Mouse (Mus musculus) monocyte, adult 5-6 weeks (primary cell): ENCODE results near the gene Wwox. TPM values are rescaled to one million over a fixed set of nuclear protein-coding genes. Genes with fewer than 3 reads are reported as not detected.

Experiments used
- ATAC-seq: fragments of 153-309, 156-312 bp; replicated peaks from 2 replicates; pipeline ENCODE4 v1.8.0; 2017; ENCODE audit warnings: mild to moderate bottlenecking; ENCODE audit not compliant: low TSS enrichment, insufficient number of reproducible peaks, severe bottlenecking, poor library complexity, low FRiP score
- total RNA-seq: library from RNA; stranded (forward); fragments of 200-1000, 200-491, 200-594 nt; gene quantifications from 3 replicates; pipeline ENCODE4 v1.2.3, GENCODE M21; 2017

The Wwox gene
- total RNA-seq, 1 experiment from 2014 or later, result 4.3 TPM

- no peak for ATAC-seq
These were observed 625.2 kb downstream of the Wwox start for GRCm38 (mm10) chr8:115064691-115065090.

GRCm38 (mm10) chr8:115065386-115065785 lies 625.9 kb downstream of the Wwox start:
- ATAC-seq, result no peak

- no peak for ATAC-seq
These were observed 627.1 kb downstream of the Wwox start for GRCm38 (mm10) chr8:115066550-115067058.

DNA sequence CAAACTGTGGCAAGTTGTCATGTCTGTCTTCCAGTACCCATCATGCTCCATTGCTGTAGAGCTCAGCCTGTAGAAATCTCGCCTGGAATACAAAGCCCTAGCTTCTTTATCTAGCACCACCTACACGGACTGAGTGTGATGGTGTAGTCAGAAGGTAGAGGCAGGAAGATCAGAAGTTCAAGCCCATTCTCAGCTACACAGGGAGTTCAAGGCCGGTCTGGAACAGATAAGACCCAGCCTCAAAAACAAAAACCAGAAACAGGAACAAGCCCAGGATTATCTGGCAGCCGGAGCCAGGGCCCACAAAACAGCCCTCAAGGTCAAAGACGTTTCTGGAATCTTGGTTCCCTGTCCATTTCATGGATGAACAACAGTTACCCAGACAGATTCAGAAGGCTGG lies 629.3 kb downstream of the Wwox start:
- no peak for ATAC-seq

DNA sequence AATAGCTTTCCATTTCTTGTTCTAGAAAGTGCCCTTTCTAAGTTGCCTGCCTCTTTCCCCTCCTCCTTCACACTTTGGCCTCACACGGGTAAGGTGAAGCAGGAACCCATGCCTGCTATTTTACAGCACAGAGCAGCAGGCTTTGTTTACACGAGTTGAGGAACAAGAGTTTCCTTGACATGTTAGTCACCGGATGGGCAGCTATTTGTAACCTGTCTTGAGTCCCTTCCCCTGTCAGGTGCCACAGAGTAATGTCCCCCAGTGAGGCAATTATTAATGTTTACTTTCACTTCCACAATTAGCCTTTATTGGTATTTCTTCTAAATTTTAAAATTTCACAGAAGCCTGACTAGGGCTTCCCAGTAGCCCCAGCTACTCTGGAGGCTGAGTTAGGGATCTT lies 630.8 kb downstream of the Wwox start:
- ATAC-seq, result no peak

DNA sequence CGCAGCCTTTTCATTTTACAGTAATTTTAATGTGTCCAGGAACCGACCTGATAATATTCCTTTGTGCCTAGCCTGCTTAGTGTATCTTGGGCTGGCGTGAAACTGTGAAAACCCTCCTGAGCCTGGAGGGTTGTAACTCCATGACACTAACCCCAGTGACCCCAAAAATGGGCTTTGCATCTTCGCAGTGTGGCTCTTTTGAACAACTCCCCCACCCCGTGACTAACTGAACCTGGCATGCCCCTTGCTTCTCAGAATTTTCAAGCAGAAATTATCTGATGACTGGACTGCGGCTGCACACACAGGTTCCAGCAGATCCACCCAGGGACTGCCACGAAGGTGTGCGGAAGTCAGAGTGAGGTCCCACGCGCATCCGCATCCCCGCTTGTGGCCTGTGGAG lies 631.8 kb downstream of the Wwox start:
- no peak for ATAC-seq

- no peak for ATAC-seq
These were observed 638.8 kb downstream of the Wwox start for GRCm38 (mm10) chr8:115078296-115078695.

- no peak for ATAC-seq
These were observed 642.1 kb downstream of the Wwox start for GRCm38 (mm10) chr8:115081302-115082207.

DNA sequence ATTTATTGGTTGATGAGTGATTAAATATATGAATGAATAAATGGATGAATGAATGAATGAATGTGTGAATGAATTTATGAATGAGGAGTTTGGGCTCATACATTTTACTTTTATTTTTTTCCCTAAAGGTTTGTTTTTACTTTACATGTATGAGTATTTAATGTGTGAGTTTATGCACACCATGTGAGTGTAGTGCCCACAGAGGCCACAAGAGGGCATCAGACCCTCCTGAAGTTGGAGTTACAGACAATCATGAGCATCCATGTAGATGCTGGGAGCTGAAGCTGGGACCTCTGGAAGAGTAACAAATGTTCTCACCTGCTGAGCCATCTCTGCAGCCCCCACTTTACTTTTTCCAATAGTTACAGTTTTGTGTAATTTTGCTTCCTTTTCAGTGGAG lies 648.7 kb downstream of the Wwox start:
- ATAC-seq, result no peak

DNA sequence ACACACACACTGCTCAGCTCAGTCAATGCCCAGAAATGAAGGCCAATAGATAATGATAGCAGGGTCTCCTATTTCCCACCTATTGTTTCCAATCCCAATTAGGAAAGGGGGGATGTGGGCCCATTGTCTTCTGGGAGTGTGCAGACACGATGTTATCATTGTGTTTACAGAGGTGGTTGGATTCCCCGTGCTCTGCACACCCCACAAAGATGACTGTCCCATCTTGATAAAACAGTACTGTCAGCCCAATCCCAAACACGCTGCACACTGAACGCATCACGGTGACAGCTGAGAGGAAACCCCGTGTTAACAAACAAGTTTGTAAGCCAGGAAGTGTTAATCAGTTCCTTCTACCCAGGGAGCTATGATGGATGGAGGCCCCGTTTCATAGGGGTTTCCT lies 650.3 kb downstream of the Wwox start:
- no peak for ATAC-seq

- no peak for ATAC-seq
These were observed 650.7 kb downstream of the Wwox start for GRCm38 (mm10) chr8:115090202-115090601.

GRCm38 (mm10) chr8:115095548-115095947 lies 656.1 kb downstream of the Wwox start:
- ATAC-seq, result no peak

GRCm38 (mm10) chr8:115097988-115098562 lies 658.6 kb downstream of the Wwox start:
- ATAC-seq, result no peak

DNA sequence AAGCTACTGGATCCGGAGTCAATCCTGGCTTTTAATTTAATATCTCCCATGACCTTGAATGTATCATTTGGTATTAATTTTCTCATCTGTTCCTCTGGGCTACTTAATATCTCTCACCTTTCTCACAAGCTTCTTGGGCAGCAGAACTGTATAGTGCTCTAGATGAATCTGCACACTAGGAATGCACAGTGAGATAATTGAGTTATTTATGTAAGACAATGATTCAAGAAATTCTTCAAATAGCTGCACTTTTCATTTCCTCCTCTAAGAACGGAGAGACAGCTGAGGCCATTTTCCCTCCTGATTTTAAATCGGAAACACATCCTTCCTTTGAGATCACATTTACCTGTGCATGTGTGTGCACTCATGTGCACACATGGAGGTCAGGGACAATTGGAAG lies 669.9 kb downstream of the Wwox start:
- no peak for ATAC-seq

DNA sequence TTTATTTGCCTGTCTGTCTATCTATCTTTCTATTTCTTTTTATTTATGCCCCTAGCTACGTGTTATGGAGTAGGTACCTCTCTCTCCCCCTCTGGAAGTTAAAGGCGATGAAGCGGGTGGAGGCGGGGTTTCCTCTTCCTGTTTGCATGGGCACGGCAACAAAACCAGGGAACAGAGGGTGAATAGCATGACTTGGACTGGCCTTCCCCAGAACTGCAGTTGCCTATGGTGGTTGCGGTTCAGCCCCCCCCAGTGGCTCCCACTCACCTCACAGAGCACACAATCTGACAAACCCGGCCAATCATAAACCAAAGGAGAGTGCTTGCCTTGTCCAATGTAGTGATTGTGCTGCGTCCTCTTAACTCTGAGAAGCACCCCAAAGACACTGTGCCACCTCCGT lies 671.0 kb downstream of the Wwox start:
- ATAC-seq, result no peak

DNA sequence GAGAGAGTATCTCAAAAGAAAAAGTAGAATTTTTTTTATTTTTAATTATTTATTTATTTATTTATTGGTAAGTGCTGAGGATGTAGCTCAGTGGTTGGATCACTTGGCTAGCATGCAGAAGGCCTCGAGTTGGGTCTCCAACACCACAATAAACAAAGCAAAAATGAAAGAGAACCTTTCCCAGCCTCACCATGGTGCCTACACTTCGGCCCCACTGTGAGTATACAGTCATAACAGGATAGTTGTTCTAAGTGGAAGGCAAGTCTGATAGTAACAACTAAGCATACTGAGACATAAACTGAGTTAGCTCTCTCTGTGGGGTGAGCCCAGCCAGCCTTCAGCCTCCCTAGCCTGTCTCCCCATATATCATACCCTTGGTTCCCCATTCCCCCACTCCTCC lies 672.6 kb downstream of the Wwox start:
- ATAC-seq, result no peak

DNA sequence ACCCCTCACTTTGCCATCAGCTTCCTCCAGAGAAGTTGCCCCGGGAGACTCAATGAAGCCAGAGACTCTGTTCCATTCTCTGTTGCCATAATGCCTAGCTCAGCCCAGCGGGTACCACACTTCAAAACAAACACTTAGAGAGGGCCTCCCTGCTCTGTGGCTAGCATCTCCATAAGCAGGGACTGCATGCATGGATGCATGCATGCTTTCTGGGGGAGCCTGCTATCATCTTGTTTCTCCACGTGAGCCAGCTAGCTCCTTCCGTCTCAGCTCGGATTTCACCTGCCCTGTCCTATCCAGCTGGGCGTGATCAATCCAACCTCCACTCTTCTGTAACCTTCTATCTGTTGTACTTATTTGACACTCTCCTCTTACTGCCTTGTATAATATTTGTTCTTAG lies 675.0 kb downstream of the Wwox start:
- no peak for ATAC-seq

GRCm38 (mm10) chr8:115126081-115126480 lies 686.6 kb downstream of the Wwox start:
- ATAC-seq, result no peak

GRCm38 (mm10) chr8:115126674-115127073 lies 687.2 kb downstream of the Wwox start:
- ATAC-seq, result no peak

DNA sequence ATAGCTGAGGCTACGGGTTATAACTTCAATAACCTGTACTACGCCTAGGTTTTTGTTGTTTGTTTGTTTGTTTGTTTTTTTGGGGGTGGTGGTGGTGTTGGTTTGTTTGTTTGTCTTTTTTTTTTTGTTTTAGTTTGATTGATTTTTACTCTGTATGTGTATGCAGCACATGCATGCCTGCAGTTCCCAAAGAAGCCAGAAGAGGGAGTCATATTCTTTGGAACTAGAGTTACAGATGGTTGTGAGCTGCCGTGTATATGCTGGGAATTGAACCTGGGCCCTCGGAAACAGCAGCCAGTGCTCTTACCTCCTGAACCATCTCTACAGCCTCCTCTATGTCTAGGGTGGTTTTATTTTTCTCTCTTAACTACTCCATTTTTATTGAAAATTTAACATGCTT lies 689.9 kb downstream of the Wwox start:
- ATAC-seq, result no peak
